Mouse (Mus musculus) A20 (cell line): ENCODE measurements around the gene Als2cr12.
"Not testable (repeated sequence)": the region's sequence is repeated elsewhere in the genome, so short reads cannot be mapped to it uniquely, and the experiment has no call there.

ENCODE experiments used
- DNase-seq: peaks from one replicate; pipeline ENCODE4 v3.0.0-alpha.2; 2011; ENCODE audit warnings: low read depth, low spot score

Gene Als2cr12

DNA sequence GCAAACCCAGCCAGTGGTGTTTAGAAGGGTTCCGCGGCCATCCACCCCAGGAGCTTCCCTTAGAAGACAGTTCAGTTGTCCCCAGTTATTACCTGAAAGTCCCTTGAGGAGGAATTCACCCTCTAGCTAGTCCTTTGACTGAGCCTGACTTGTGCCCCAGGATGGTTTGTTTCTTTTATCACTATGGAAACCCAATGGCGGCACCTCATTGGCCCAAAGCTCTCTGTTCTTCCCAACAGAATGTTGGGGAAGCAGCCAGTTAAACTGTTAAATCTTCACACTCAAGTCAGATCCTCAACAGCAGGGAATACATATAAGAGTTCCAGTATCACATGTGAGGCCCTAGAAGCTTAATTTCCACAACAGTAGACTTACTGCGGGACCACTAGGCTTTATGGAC, at the start of gene Als2cr12:
Gene Als2cr12, minus strand, starts transcription at position 180 of the 400 bp plus-strand sequence.
- not testable (repeated sequence) for DNase-seq

DNA sequence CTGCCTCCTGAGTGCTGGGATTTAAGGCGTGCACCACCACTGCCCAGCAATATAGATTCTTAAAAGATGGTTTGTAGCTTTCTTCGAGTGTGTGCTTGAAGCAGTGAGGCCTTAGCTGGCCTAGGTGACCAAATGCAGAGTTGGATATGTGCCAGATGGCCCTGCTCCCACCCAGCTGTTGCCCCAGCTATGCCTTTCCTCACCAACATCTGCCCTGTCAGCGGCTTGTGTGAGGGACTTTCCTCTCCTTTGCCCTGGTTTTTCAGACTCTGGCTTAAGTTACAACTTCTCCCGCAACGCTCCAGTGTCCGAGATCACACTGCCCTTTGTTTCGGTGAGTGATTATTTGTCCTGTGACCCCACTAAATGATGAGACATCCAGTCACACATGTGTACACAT, 48.9 kb upstream of the Als2cr12 start:
- no peak for DNase-seq

DNA sequence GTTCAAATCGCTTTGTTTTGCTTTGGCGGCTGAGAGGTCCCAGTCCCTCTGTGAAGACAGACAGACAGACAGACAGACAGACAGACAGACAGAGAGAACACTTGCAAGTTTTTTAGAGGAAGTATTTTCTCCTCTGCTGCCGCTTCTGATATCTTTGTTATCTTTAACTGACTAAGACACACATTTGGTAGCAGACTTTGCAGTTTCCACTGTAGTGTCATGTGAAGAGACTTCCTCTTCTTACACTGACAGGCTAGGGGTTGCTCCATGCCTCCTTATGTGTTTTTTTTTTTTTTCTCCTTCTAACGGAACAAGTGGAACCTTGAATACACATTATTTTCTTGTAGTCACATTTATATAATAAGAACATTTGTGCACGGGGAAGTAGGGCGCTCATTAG, 47.5 kb upstream of the Als2cr12 start:
- DNase-seq, result no peak

DNA sequence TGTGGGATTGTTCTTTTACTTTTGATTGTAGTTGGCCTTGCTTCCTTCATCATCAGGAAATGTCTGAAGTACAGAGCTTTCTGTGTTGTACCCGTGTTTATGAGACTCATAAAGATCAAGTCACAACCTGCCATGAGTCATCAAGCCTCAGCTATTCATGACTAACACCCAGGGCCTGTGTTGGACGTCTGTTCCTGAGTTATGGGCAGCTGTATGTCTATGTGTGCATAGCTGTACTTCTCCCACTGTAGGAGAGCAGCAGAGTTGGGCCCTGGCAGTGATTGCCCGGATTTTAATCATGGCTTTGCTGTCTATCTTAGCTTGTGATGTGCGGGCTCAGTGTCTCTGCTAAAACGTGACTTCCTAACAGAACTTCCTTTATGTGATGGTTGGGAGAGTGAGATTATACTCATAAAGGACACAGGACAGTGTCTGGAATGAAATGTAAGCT, 46.8 kb upstream of the Als2cr12 start:
- no peak for DNase-seq

DNA sequence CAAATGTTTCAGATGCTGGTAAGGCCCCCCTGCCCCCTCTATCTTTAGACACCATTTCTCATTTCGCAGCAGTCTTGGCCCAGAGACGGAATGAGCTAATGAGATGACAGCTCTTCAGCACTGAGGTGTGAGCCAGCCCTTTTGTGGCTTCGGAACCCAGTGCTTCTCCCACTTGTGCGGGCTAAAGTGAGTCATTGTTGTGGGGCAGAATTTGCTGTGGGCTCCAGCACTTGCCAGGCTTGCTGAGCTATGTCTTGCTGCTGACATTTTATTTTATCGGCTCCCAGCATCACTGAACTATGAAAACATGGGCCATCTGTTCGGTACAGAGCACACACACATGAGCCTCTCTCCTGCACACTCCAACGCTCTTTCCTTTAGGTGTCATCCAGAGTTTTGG, 43.7 kb upstream of the Als2cr12 start:
- no peak for DNase-seq

DNA sequence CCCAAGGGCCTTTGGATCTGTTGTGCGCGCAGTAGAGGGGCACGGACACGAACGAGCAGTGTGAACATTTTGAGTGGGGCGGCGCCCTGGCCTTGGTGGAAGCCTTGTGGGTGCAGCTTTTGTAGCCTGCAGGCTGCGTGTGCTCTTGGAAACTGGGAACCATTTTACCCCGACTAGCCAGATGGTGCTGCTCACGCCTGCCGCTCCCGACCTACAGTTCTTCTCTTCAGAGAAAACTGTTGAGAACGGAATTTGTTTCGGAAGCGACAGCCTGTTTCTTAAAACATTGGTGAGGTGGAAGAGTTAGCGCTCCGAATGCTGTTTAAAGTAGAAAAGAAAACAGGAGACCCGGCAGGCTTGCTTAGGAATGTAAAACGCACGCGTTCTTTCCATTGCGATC, 41.2 kb upstream of the Als2cr12 start:
- no peak for DNase-seq

DNA sequence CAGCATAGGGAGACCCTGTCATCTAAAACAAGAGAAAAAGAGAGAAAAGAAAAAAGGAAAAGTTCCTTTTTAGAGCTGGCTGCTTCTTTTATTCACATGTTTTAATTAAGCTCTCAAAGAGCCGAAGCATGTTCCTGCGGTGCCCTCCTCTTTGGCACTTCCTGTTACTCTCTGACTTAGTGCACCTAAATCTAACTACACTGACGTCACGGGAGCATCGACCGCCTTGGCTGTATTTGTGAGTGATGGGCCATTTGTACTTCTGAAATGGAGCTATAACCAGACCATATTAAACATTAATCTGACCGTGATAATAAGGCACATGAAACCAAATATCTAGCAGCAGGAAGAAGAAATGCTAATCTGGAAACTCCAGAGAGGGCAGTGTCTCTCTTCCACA, 40.2 kb upstream of the Als2cr12 start:
- DNase-seq, result no peak

DNA sequence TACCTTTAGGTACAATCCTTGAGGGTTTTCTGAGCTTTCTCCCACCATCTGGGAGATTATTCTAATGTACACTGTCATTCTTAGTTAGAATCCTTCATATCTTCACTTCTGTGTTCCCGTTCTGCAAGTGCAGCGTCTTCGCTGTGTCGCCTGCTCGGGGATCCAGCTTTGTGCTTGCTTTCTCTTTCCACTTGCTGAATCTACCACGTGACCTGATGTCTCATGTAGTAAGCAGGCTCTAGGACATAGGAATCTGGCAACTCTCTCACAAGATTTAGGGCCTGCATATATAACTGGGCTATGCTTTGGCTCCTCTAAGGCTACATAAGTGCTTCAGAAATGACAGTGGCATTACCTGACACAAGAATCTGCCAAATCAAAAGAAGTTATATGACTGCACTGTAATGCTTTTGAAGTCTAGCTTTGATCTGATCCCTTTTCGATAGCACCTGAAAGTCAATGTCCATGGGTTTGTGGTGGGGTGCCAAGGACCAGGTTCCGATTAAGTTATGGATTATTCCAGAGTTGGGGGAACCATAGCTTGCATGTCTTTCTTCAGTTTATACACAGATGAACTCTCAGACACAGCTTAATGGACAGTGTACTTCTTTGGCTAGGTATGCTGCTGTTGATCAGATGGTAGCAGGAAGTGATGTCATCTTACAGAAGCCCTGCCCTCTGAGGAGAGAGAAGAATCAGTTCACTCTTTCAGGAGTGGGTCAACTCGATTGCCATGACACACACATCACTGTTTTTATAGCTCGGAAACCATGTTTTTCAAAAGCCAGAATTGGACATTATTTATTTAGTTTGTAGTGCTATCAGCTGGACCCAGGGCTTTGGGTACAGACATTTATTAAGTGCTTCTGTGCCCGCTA, 38.5 kb upstream of the Als2cr12 start:
- DNase-seq, result no peak

DNA sequence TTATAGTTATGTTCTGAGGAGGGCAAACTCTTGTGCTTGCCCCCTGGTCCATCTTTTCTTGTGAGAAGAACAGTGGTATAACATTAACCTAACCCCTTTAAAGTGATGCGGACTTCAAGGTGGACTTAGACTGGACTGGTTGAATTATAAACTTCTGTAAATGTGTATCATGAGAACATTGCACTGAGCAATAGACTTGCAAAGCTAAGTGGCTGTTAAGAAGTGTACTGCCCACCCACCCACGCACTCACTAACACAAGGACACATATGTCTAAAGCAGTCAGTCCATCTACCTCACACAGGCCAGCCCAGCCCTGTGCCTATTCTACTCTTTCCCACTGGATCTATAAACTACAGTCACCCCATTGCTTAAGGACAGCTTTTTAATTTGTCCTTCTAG, 37.8 kb upstream of the Als2cr12 start:
- no peak for DNase-seq

DNA sequence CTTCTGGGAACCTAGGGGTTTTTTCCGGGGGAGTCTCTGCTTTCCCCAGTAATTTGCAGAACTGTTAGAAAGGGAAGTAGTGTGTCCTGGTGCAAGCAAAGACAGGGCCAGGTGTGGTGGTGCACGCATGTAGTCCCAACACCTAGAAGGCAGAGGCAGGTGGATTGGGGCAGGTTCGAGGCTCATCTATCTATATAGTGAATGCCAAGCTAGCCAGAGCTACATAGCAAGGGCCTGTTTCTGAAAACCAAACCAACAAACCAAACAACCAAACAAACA, 32.7 kb upstream of the Als2cr12 start:
- peak; percentile 81 for DNase-seq

DNA sequence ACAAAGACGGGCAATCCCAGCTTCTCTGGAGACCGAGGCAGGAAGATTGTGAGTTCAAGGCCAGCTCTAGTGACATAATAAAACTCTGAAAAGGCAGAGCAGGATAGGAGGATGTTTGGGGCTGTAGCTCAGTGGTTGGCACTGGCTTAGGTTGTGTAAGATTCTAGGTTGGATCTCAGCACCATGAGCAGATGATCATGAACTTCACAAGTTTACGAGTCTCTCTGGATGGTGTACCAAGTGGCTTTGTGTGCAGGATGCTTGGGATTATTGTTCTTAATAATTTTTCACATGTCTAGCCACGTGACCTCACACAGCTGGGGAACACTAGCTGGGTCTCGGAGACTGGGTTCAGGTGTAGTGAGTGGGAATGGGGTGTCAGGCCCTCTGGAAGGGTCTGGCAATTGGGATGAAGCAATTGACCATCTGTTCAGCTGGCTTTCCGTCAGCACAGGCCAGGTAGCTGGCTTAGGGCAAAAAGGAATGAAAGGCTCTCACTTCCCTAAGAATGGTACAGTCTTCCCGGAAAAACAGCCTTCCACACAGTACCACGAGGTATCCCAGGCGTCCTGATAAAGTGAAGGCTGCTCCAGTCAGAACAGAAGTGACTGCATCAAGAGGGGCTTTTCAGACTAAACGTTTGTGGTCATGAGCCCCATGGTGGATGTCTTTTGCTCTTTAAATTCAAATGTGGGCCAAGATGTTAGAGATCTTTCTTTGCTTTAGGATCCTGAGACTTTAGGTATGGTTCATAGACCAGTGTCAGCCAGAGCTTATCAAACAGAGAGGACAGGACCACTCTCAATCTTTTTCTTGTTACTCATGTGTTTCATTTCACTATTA, 32.2 kb upstream of the Als2cr12 start:
- peak; percentile 26 for DNase-seq

DNA sequence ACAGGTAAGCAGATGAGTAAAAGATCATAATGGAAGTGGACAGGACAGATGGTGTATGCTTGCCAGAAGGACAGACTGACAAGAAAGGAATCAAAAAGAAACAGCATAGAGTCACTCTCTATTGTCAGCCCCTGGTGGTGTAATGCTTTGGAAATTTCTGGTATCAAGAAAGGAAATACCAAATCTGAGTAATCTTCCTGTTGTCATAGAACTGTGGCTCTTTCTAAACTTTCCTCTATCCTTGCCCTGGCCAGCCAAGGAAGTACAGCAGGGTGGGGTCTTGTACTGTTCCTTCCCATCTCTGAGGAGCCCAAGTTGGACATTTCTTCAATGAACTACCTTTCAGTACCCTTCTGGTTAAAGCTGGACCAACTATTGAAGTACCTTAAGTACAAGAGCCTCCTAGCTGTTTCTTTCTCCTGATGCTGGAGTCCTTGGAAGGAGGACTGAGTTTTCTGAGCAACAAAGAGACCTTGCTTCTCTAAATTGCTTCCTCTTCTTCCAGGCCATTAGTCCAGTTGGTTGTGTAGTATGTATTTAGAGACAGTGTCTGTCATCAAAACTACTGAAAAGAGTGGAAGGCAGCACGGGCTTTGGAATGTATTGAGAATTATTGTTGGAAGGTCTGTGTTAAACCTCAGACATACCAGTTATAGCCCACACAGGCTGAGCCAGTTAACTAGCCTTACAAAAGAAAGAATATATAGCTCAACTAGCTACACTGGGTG, 31.4 kb upstream of the Als2cr12 start:
- peak; percentile 33 for DNase-seq

DNA sequence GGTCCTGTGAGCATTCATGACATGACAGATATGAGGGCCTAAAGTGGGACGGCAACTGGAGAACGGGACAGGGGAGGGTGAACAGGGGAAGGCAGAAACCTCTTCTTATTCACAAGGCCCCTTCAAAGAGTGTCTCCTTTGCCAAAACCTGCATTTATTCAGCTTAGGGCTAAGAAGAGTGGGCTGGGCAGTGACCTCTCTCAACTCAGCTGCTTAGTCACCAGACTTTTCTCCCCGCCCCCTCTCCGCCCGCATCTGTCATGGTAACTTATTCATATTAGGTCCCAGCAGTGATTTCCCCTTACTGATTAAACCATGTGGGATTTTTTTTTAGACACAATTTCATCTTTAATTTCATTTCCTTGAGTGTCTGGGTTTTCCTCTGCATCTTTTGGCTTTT, 30.0 kb upstream of the Als2cr12 start:
- DNase-seq, result peak; percentile 79

DNA sequence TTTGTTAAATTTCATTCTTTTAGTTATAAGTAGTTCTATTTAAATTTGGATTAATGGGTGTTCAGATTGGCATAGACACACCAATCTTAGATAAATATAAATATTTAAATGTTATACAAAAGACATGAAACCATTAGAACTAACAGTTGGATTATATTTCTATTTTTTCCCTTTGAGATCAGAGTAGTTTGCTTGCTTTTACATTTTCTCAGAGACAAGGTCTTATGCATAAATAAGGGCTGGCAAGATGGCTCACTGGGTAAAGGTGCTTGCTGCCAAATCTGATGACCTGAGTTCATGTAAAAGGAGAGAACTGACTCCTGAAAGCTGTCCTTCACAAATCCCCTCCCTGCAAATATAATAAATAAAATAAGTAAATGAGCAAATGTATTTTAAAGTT, 29.3 kb upstream of the Als2cr12 start:
- DNase-seq, result peak; percentile 30

DNA sequence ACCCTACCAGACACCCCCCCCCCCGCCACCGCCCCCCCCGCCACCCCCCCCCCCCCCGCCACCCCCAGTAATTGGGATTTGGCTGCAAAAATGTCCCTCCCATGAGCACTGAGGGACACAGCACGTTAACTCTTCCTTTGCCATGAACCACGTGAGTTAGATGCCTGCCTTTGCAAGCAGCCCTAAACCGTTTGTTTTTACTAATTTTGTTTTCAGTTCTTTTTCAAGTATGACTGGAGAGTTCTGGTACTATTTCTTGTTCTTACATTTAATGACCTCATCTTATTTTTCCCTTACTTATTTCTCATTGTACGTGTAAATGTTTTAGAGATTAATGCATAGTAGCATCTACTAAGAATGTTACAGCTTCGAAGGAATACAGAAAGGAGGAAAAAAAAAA, 28.7 kb upstream of the Als2cr12 start:
- DNase-seq, result peak; percentile 41

DNA sequence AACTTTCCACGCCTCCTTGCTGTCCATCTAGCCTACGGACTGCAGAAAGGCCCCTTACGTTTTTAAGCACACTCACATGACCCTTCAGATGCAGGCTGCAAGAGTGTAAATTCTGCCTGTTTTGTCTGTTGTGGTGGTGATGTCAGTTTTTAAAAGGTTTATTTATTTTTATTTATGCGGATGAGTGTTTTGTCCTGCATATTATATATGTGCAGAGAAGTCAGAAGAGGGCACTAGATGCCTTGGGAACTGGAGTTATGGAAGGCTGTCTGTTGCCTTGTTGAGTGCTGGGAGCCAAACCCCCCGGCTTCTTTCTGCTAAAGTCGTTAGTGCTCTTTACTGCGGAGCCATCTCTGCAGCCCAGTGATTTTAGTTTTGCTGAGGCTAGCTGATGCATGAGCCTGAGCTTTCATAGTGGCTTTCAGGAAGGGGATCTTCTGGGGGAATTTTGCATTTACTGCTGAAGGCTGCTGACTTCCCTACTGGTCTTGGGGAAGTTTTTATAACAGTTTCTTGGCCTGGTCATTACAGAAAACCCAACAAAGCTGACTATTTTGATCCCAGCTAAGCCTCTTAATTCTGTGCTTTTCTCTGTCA, 28.1 kb upstream of the Als2cr12 start:
- DNase-seq, result peak; percentile 67

DNA sequence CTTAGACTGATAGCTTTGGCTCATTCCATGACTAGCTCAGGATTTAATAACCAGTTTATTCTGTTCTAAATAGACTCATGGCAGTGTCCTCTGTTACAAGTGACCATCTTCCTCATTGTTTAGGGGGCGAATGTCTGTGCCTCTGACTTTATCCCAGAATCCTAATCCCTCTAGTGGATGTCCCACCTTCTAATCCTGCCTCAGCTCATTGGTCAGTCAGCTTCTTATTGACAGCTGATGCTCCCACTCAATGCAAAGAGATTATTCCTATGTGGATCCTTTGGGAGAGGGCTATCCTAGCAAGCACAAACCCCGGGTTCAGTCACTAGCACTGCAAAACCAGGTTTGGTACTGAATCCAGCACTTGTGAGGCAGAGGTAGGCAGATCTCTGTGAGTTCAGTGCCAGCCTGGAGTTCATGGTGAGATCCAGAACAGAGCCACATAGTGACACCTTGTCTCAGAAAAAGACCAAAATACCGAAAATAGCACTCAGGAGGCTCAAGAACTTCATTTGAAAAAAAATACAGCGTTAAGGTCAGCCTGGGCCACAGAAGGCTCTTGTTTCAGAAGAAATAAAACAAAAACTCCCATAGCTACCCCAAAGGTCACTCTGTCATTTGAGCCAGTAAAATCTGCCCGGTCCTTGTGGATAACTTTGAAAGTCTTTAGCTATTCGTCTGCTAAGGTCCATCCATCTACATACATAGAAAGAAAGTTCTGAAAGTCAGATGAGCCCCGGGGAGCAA, 27.4 kb upstream of the Als2cr12 start:
- no peak for DNase-seq

DNA sequence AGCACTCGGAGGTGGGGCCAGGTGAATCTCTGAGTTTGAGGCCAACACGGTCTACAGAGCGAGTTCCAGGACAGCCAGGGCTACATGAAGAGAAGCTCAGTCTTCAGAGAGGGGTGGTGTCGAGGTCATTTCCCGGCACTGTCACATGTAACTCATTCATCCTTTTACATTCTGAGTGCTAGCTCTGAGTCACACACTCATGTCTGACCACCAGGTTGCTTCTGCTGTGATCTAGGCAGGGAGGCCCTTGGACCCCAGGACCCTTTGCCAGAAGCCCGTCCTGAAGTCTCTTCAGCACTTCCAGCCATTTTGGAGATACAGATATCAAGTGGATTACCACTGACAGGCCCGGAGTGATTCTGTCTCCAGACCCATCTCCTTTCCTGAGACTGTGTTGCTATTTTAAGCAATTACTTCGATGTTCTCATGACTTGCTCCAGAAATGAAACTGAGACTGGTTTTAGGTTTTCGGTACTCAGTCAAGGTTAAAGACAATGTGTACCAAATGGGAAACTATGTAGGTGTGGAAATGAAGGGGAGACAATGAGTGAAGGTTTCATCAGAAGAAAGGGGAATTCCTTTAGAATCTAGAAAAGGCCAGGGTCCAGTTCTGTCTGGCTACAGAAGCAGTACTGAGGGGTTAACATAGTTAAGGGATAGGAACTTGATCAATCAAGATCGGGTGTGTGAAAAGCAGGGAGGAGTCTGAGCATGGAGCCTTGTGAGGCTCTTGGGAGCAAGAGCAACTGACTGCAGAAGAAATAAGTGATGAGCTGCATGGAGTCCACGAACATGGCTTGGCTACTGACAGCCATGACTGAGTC, 26.5 kb upstream of the Als2cr12 start:
- DNase-seq, result peak; percentile 33

DNA sequence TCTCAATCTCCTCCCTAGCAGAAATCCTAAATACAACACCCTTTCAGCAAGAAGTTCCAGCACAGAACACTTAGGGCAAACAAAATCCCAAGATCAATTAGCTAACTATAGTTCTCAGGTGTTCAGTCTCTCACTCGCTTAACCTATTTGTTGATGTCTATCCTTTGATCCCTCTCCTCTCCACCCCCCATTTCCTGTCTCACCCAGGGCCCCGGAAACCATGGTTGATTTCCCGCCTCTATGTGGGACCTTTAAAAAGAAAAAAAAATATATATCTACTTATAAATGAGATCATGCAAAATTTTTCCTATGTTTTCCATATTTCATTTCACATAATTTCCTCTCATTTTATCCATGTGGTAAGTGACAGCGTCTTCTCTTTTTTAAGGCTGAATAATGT, 25.2 kb upstream of the Als2cr12 start:
- DNase-seq, result peak; percentile 43

DNA sequence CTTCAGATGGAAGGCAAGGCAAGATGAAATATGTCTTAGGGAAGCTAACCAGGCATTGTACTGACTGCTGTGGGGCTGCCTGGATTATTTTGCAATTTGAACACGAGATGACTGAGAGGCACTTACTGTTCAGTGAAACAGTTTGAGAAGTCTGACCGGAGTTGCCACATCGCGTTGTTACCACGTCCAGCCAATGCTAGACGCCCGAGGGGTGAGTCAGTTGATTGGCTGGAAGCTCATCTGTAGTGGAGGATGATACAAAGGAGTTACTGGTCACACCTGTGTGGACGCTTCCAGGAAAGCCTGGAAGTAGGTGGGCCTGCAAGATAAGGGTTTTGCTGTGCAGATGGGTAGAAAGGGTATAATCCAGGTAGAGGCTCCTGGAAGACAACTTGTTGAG, 24.3 kb upstream of the Als2cr12 start:
- no peak for DNase-seq
